Mouse (Mus musculus) heart, adult 2 months (tissue): ENCODE results near the gene Tmem189. TPM values are rescaled to one million over a fixed set of nuclear protein-coding genes. Genes with fewer than 3 reads are reported as not detected.
"Not testable (repeated sequence)": the region's sequence is repeated elsewhere in the genome, so short reads cannot be mapped to it uniquely, and the experiment has no call there.

Experiments
- DNase-seq, 2 experiments: peaks; one replicate each; pipeline ENCODE4 v3.0.0; 2021
- H3K27ac ChIP-seq: fragments of 200-600 bp; 2 replicates; pipeline ENCODE4 v1.8.1; 2022
- H3K27me3 ChIP-seq: fragments of 200-500 bp; 2 replicates; pipeline ENCODE4 v1.6.1; 2012; ENCODE audit warnings: mild to moderate bottlenecking, low read length, inconsistent platforms, mixed read lengths; ENCODE audit not compliant: control insufficient read depth, insufficient read depth
- H3K36me3 ChIP-seq: fragments of 200-500 bp; 2 replicates; pipeline ENCODE4 v1.6.1; 2012; ENCODE audit warnings: low read length, inconsistent platforms; ENCODE audit not compliant: control insufficient read depth, insufficient read depth
- H3K4me1 ChIP-seq: fragments of 200-500 bp; 2 replicates; pipeline ENCODE4 v1.6.1; 2011; ENCODE audit warnings: low read length; ENCODE audit not compliant: control insufficient read depth, insufficient read depth
- H3K4me3 ChIP-seq: fragments of 200-600 bp; 2 replicates; pipeline ENCODE4 v1.8.1; 2022
- H3K79me2 ChIP-seq: fragments of 200-500 bp; replicated peaks from 2 replicates; pipeline ENCODE4 v1.6.1; 2012; ENCODE audit warnings: mild to moderate bottlenecking, inconsistent platforms, low read length, moderate library complexity, mixed read lengths; ENCODE audit not compliant: control insufficient read depth, insufficient read depth
- H3K9ac ChIP-seq: fragments of 200-500 bp; 2 replicates; pipeline ENCODE4 v1.6.1; 2012; ENCODE audit warnings: low read depth, mild to moderate bottlenecking, control low read depth, inconsistent platforms, low read length, mixed read lengths
- CTCF ChIP-seq: fragments of 200-600 bp; IDR thresholded peaks from 2 replicates; pipeline ENCODE4 v1.8.1; 2022; ENCODE audit warnings: antibody characterized with exemption, mild to moderate bottlenecking, moderate library complexity
- EP300 ChIP-seq: fragments of 200-500 bp; IDR thresholded peaks from 2 replicates; pipeline ENCODE4 v1.6.1; 2011; ENCODE audit warnings: low read depth, low read length, control low read depth; ENCODE audit not compliant: insufficient read depth
- POLR2A ChIP-seq: fragments of 200-500 bp; IDR thresholded peaks from 2 replicates; pipeline ENCODE4 v1.6.1; 2011; ENCODE audit warnings: mild to moderate bottlenecking, low read depth, low read length, control low read depth; ENCODE audit not compliant: insufficient read depth
- WGBS: fragments of 180-500 bp; shearing (Covaris S2); methylation state at CpG from one replicate; pipeline ENCODE4 v1.1.7; 2018; 5-methylcytosine and 5-hydroxymethylcytosine counted together
- intact Hi-C: fragments of 180-260 bp; cut with DNase I; formaldehyde crosslinking; loops from one replicate; pipeline ENCODE4 v1.15.1; 2025
- polyA plus RNA-seq: library from polyadenylated mRNA; depleted of rRNA; stranded (reverse); fragments of >200 nt; gene quantifications from 2 replicates; pipeline ENCODE4 v1.2.3, GENCODE M21; 2012
- total RNA-seq, 2 experiments: library from RNA; stranded (reverse); gene quantifications; 2 replicates each; pipeline ENCODE4 v1.2.3; 2021

Gene Tmem189
- total and polyA plus RNA-seq, 3 experiments, result 23.0 to 53.2 (median 26.4) TPM

GRCm38 (mm10) chr2:167649290-167650032 lies 40.2 kb downstream of the Tmem189 start:
- WGBS, result 81% methylated on average over 12 of the region's 12 CpGs
- TF ChIP-seq POLR2A (no peak), EP300 (no peak), CTCF (no peak)
- Histone ChIP-seq H3K4me1 (no peaks in the 10 kb centered on the region), H3K36me3 (no peaks in the 10 kb centered on the region), H3K4me3 (no peak overlapping the region), H3K79me2 (peaks cover 2% of the 10 kb centered on the region), H3K9ac (no peak overlapping the region), H3K27me3 (no peaks in the 10 kb centered on the region), H3K27ac (no peak overlapping the region)
- intact Hi-C loops, result no loop called here
- no peak for DNase-seq

- TF ChIP-seq EP300 (no peak), CTCF (0 out of 2 replicates have a peak, but pooled peaks have one; percentile 13)
- no peaks in the 10 kb centered on the region for H3K27me3 ChIP-seq
- no peaks in the 10 kb centered on the region for H3K4me1 ChIP-seq
- H3K79me2 ChIP-seq, result no peaks in the 10 kb centered on the region
- H3K27ac ChIP-seq, result no peak overlapping the region
- H3K4me3 ChIP-seq, result no peak overlapping the region
- 88% methylated on average over 4 of the region's 4 CpGs for WGBS
- H3K36me3 ChIP-seq, result no peaks in the 10 kb centered on the region
- no peak for DNase-seq
- intact Hi-C loops, result no loop called here
- no peak overlapping the region for H3K9ac ChIP-seq
Measured at GRCm38 (mm10) chr2:167646411-167646810, 43.2 kb downstream of the Tmem189 start.

GRCm38 (mm10) chr2:167643356-167644052 lies 46.1 kb downstream of the Tmem189 start:
- intact Hi-C loops, H3K36me3 ChIP-seq, H3K27me3 ChIP-seq, H3K9ac ChIP-seq, H3K27ac ChIP-seq, H3K4me3 ChIP-seq, DNase-seq, H3K79me2 ChIP-seq, H3K4me1 ChIP-seq: not testable (repeated sequence)
- 77% methylated on average over 13 of the region's 13 CpGs for WGBS

- H3K27me3 ChIP-seq, result no peaks in the 10 kb centered on the region
- H3K9ac ChIP-seq, result no peak overlapping the region
- no peaks in the 10 kb centered on the region for H3K79me2 ChIP-seq
- no peaks in the 10 kb centered on the region for H3K4me1 ChIP-seq
- H3K36me3 ChIP-seq, result no peaks in the 10 kb centered on the region
- no peak overlapping the region for H3K27ac ChIP-seq
- WGBS, result 86% methylated on average over 6 of the region's 6 CpGs
- intact Hi-C loops, result no loop called here
- H3K4me3 ChIP-seq, result no peak overlapping the region
- TF ChIP-seq POLR2A (no peak), CTCF (no peak), EP300 (no peak)
- DNase-seq, result no peak
Measured at GRCm38 (mm10) chr2:167642164-167642563, 47.5 kb downstream of the Tmem189 start.

GRCm38 (mm10) chr2:167641337-167641736 lies 48.3 kb downstream of the Tmem189 start:
- no peak overlapping the region for H3K9ac ChIP-seq
- peak; percentile 64 to 71 for DNase-seq
- no peaks in the 10 kb centered on the region for H3K27me3 ChIP-seq
- intact Hi-C loops, result loop anchor here (1.0 to 2.0 kb wide), 4 partner anchors 19 to 254 kb away; partner anchors contain the start of gene Gm20431
- H3K4me1 ChIP-seq, result no peaks in the 10 kb centered on the region
- TF ChIP-seq POLR2A (no peak), CTCF (peak; percentile 87), EP300 (peak; percentile 79; the same call in 1 of the 2 replicates)
- no peaks in the 10 kb centered on the region for H3K79me2 ChIP-seq
- 33% methylated on average over 8 of the region's 8 CpGs for WGBS
- no peaks in the 10 kb centered on the region for H3K36me3 ChIP-seq
- no peak overlapping the region for H3K4me3 ChIP-seq
- H3K27ac ChIP-seq, result no peak overlapping the region

- 86% methylated on average over 3 of the region's 3 CpGs for WGBS
- H3K27ac ChIP-seq, result no peak overlapping the region
- H3K4me3 ChIP-seq, result no peak overlapping the region
- H3K27me3 ChIP-seq, result no peaks in the 10 kb centered on the region
- H3K36me3 ChIP-seq, result no peaks in the 10 kb centered on the region
- intact Hi-C loops, result loop anchor here (2.0 kb wide), 1 partner anchor 21 kb away; the partner anchor contains the start of gene Gm20431
- TF ChIP-seq POLR2A (no peak), CTCF (peak; percentile 73)
- no peak overlapping the region for H3K9ac ChIP-seq
- DNase-seq, result no peak
- no peaks in the 10 kb centered on the region for H3K4me1 ChIP-seq
- H3K79me2 ChIP-seq, result no peaks in the 10 kb centered on the region
Measured at GRCm38 (mm10) chr2:167640279-167640678, 49.3 kb downstream of the Tmem189 start.
